Mouse (Mus musculus) megakaryocyte, adult 5-6 weeks (primary cell): ENCODE data around the gene Btn2a2. TPM values are rescaled to one million over a fixed set of nuclear protein-coding genes. Genes with fewer than 3 reads are reported as not detected.
A peak's percentile ranks its signal among the peaks of the same experiment; 100 is the strongest.

Experiments
- ATAC-seq: 2 replicates; pipeline ENCODE4 v1.8.0; 2016; ENCODE audit warnings: mild to moderate bottlenecking, inconsistent platforms; ENCODE audit not compliant: poor library complexity, severe bottlenecking
- total RNA-seq, 2 experiments: library from RNA; stranded (forward) in 1 of 2; stranded (reverse) in 1 of 2; fragments of 153-499, 151-499 nt in 1 of 2; fragments of 221-1000, 200-1000 nt in 1 of 2; gene quantifications; 2 replicates each; pipeline versions ENCODE4 v1.2.3 to v1.2.4; 2015 to 2017

Gene Btn2a2
- total RNA-seq, 2 experiments from 2014 or later = not detected

GRCm38 (mm10) chr13:23450398-23450797, 38.3 kb downstream of the Btn2a2 start:
- ATAC-seq = 0 out of 2 replicates have a peak, but pooled peaks have one; percentile 4

- ATAC-seq = no peak
Observed at GRCm38 (mm10) chr13:23449235-23450095, 39.2 kb downstream of the Btn2a2 start.

- ATAC-seq = no peak
Observed at GRCm38 (mm10) chr13:23448758-23449157, 39.9 kb downstream of the Btn2a2 start.

GRCm38 (mm10) chr13:23446498-23446952, 42.1 kb downstream of the Btn2a2 start:
- peak; percentile 43 for ATAC-seq

GRCm38 (mm10) chr13:23445561-23446320, 42.9 kb downstream of the Btn2a2 start:
- peak; percentile 82 for ATAC-seq

GRCm38 (mm10) chr13:23445156-23445555, 43.5 kb downstream of the Btn2a2 start:
- no peak for ATAC-seq

- no peak for ATAC-seq
Observed at GRCm38 (mm10) chr13:23444451-23444850, 44.2 kb downstream of the Btn2a2 start.

- ATAC-seq = no peak
Observed at GRCm38 (mm10) chr13:23439901-23440300, 48.8 kb downstream of the Btn2a2 start.

- ATAC-seq = 0 out of 2 replicates have a peak, but pooled peaks have one; percentile 30
Observed at GRCm38 (mm10) chr13:23438521-23438920, 50.1 kb downstream of the Btn2a2 start.

GRCm38 (mm10) chr13:23437908-23438307, 50.7 kb downstream of the Btn2a2 start:
- peak; percentile 70 for ATAC-seq

- ATAC-seq = 0 out of 2 replicates have a peak, but pooled peaks have one; percentile 6
Observed at GRCm38 (mm10) chr13:23436861-23437822, 51.5 kb downstream of the Btn2a2 start.

- no peak for ATAC-seq
Observed at GRCm38 (mm10) chr13:23436231-23436661, 52.4 kb downstream of the Btn2a2 start.

- ATAC-seq = no peak
Observed at GRCm38 (mm10) chr13:23435676-23436075, 53.0 kb downstream of the Btn2a2 start.

- ATAC-seq = no peak
Observed at GRCm38 (mm10) chr13:23435241-23435640, 53.4 kb downstream of the Btn2a2 start.

- no peak for ATAC-seq
Observed at GRCm38 (mm10) chr13:23434426-23434825, 54.2 kb downstream of the Btn2a2 start.

- no peak for ATAC-seq
Observed at GRCm38 (mm10) chr13:23433801-23434200, 54.9 kb downstream of the Btn2a2 start.

GRCm38 (mm10) chr13:23433206-23433605, 55.5 kb downstream of the Btn2a2 start:
- ATAC-seq = no peak

GRCm38 (mm10) chr13:23432562-23433201, 56.0 kb downstream of the Btn2a2 start:
- peak; percentile 84 for ATAC-seq

- ATAC-seq = peak; percentile 41
Observed at GRCm38 (mm10) chr13:23431351-23431771, 57.3 kb downstream of the Btn2a2 start.

- ATAC-seq = peak; percentile 56
Observed at GRCm38 (mm10) chr13:23430734-23431133, 57.9 kb downstream of the Btn2a2 start.
